Mouse (Mus musculus): ENCODE measurements at regions not wholly inside any gene's neighbourhood (a gene's known extent, or its start where the extent isn't known, plus 50 kb on each side); places are given as distances from the start of the nearest gene placed in this dataset.

- H3K36me3 ChIP-seq = no peaks in the 10 kb centered on the region
- no peaks in the 10 kb centered on the region for H3K27me3 ChIP-seq (replicated peaks)
- 91% methylated on average over 3 of the region's 3 CpGs for WGBS
- H3K4me1 ChIP-seq = no peaks in the 10 kb centered on the region
- H3K27ac ChIP-seq = no peak overlapping the region
- H3K9ac ChIP-seq = no peak overlapping the region
- H3K9me3 ChIP-seq = no peaks in the 10 kb centered on the region
- no peak overlapping the region for H3K4me2 ChIP-seq (replicated peaks)
- no peak for ATAC-seq (ENCODE audit: low FRiP score, low read depth)
- H3K4me3 ChIP-seq = no peak overlapping the region
Observed at GRCm38 (mm10) chr10:96466845-96467244, 150.0 kb upstream of the Btg1 start.

GRCm38 (mm10) chr10:96467661-96468060 lies 149.1 kb upstream of the Btg1 start:
- H3K36me3 ChIP-seq = no peaks in the 10 kb centered on the region
- H3K9ac ChIP-seq = no peak overlapping the region
- H3K27ac ChIP-seq = no peak overlapping the region
- H3K9me3 ChIP-seq = no peaks in the 10 kb centered on the region
- H3K4me1 ChIP-seq = no peaks in the 10 kb centered on the region
- WGBS = 79% methylated on average over 4 of the region's 4 CpGs
- H3K4me3 ChIP-seq = no peak overlapping the region
- H3K4me2 ChIP-seq (replicated peaks) = no peak overlapping the region
- no peak for ATAC-seq (ENCODE audit: low FRiP score, low read depth)
- no peaks in the 10 kb centered on the region for H3K27me3 ChIP-seq (replicated peaks)

GRCm38 (mm10) chr10:96471523-96471922 lies 145.3 kb upstream of the Btg1 start:
- no peaks in the 10 kb centered on the region for H3K36me3 ChIP-seq
- H3K4me3 ChIP-seq = no peak overlapping the region
- no peaks in the 10 kb centered on the region for H3K27me3 ChIP-seq (replicated peaks)
- H3K4me2 ChIP-seq (replicated peaks) = no peak overlapping the region
- H3K9ac ChIP-seq = no peak overlapping the region
- H3K9me3 ChIP-seq = no peaks in the 10 kb centered on the region
- no peaks in the 10 kb centered on the region for H3K4me1 ChIP-seq
- H3K27ac ChIP-seq = no peak overlapping the region
- ATAC-seq (ENCODE audit: low FRiP score, low read depth) = no peak

GRCm38 (mm10) chr10:96479350-96479749 lies 137.5 kb upstream of the Btg1 start:
- Histone ChIP-seq H3K4me2 (replicated peaks) (no peak overlapping the region), H3K4me1 (0 out of 2 replicates have a peak, but pooled peaks cover 5% of the 10 kb centered on the region), H3K27me3 (replicated peaks) (no peaks in the 10 kb centered on the region), H3K36me3 (no peaks in the 10 kb centered on the region), H3K9me3 (no peaks in the 10 kb centered on the region), H3K9ac (no peak overlapping the region), H3K27ac (no peak overlapping the region), H3K4me3 (no peak overlapping the region)
- WGBS = 60% methylated on average over 12 of the region's 12 CpGs
- ATAC-seq (ENCODE audit: low FRiP score, low read depth) = no peak

GRCm38 (mm10) chr10:96479786-96480185 lies 137.0 kb upstream of the Btg1 start:
- no peak for ATAC-seq (ENCODE audit: low FRiP score, low read depth)
- no peak overlapping the region for H3K4me2 ChIP-seq (replicated peaks)
- 61% methylated on average over 8 of the region's 8 CpGs for WGBS

GRCm38 (mm10) chr10:96480453-96481324 lies 136.1 kb upstream of the Btg1 start:
- Histone ChIP-seq H3K9ac (no peak overlapping the region), H3K4me3 (no peak overlapping the region), H3K27me3 (replicated peaks) (no peaks in the 10 kb centered on the region), H3K9me3 (no peaks in the 10 kb centered on the region), H3K4me1 (0 out of 2 replicates have a peak, but pooled peaks cover 5% of the 10 kb centered on the region), H3K36me3 (no peaks in the 10 kb centered on the region), H3K27ac (no peak overlapping the region), H3K4me2 (replicated peaks) (no peak overlapping the region)
- ATAC-seq (ENCODE audit: low FRiP score, low read depth) = no peak
- 47% methylated on average over 14 of the region's 14 CpGs for WGBS

More at GRCm38 (mm10) chr10:96479786-96480185, 137.0 kb upstream of the Btg1 start:
- Histone ChIP-seq H3K9ac (no peak overlapping the region), H3K9me3 (no peaks in the 10 kb centered on the region), H3K27me3 (replicated peaks) (no peaks in the 10 kb centered on the region), H3K4me1 (0 out of 2 replicates have a peak, but pooled peaks cover 5% of the 10 kb centered on the region), H3K27ac (no peak overlapping the region), H3K4me3 (no peak overlapping the region), H3K36me3 (no peaks in the 10 kb centered on the region)

- no peak overlapping the region for H3K4me3 ChIP-seq
- no peaks in the 10 kb centered on the region for H3K9me3 ChIP-seq
- no peak overlapping the region for H3K9ac ChIP-seq
- 76% methylated on average over 8 of the region's 8 CpGs for WGBS
- no peak overlapping the region for H3K4me2 ChIP-seq (replicated peaks)
- H3K36me3 ChIP-seq = no peaks in the 10 kb centered on the region
- ATAC-seq (ENCODE audit: low FRiP score, low read depth) = no peak
- 0 out of 2 replicates have a peak, but pooled peaks cover 5% of the 10 kb centered on the region for H3K4me1 ChIP-seq
- no peak overlapping the region for H3K27ac ChIP-seq
- H3K27me3 ChIP-seq (replicated peaks) = no peaks in the 10 kb centered on the region
Observed at GRCm38 (mm10) chr10:96481325-96481638, 135.5 kb upstream of the Btg1 start.

- Histone ChIP-seq H3K4me3 (no peak overlapping the region), H3K9me3 (no peaks in the 10 kb centered on the region), H3K4me2 (replicated peaks) (no peak overlapping the region), H3K4me1 (no peaks in the 10 kb centered on the region), H3K9ac (no peak overlapping the region), H3K27ac (no peak overlapping the region), H3K27me3 (replicated peaks) (no peaks in the 10 kb centered on the region), H3K36me3 (no peaks in the 10 kb centered on the region)
- 94% methylated on average over 3 of the region's 3 CpGs for WGBS
- ATAC-seq (ENCODE audit: low FRiP score, low read depth) = no peak
Observed at GRCm38 (mm10) chr10:96486724-96487123, 130.1 kb upstream of the Btg1 start.

GRCm38 (mm10) chr10:96493706-96494105 lies 123.1 kb upstream of the Btg1 start:
- Histone ChIP-seq H3K36me3 (no peaks in the 10 kb centered on the region), H3K27ac (no peak overlapping the region), H3K27me3 (replicated peaks) (no peaks in the 10 kb centered on the region), H3K4me1 (no peaks in the 10 kb centered on the region), H3K4me2 (replicated peaks) (no peak overlapping the region), H3K9ac (no peak overlapping the region), H3K4me3 (no peak overlapping the region), H3K9me3 (no peaks in the 10 kb centered on the region)
- ATAC-seq (ENCODE audit: low FRiP score, low read depth) = no peak
- WGBS = 62% methylated on average over 1 of the region's 1 CpGs

GRCm38 (mm10) chr10:96496700-96497099 lies 120.1 kb upstream of the Btg1 start:
- WGBS = 96% methylated on average over 3 of the region's 3 CpGs
- Histone ChIP-seq H3K9me3 (no peaks in the 10 kb centered on the region), H3K4me2 (replicated peaks) (no peak overlapping the region), H3K4me3 (no peak overlapping the region), H3K27ac (no peak overlapping the region), H3K9ac (no peak overlapping the region), H3K36me3 (no peaks in the 10 kb centered on the region), H3K27me3 (replicated peaks) (no peaks in the 10 kb centered on the region), H3K4me1 (no peaks in the 10 kb centered on the region)
- no peak for ATAC-seq (ENCODE audit: low FRiP score, low read depth)

GRCm38 (mm10) chr10:96497482-96497881 lies 119.3 kb upstream of the Btg1 start:
- Histone ChIP-seq H3K27ac (no peak overlapping the region), H3K4me3 (no peak overlapping the region), H3K4me1 (no peaks in the 10 kb centered on the region), H3K9me3 (no peaks in the 10 kb centered on the region), H3K36me3 (no peaks in the 10 kb centered on the region), H3K9ac (no peak overlapping the region), H3K4me2 (replicated peaks) (no peak overlapping the region), H3K27me3 (replicated peaks) (no peaks in the 10 kb centered on the region)
- no peak for ATAC-seq (ENCODE audit: low FRiP score, low read depth)
- WGBS = 93% methylated on average over 7 of the region's 7 CpGs

- Histone ChIP-seq H3K27ac (no peak overlapping the region), H3K4me2 (replicated peaks) (no peak overlapping the region), H3K36me3 (no peaks in the 10 kb centered on the region), H3K4me1 (no peaks in the 10 kb centered on the region), H3K9ac (no peak overlapping the region), H3K27me3 (replicated peaks) (no peaks in the 10 kb centered on the region), H3K4me3 (no peak overlapping the region), H3K9me3 (no peaks in the 10 kb centered on the region)
- WGBS = 93% methylated on average over 2 of the region's 2 CpGs
- ATAC-seq (ENCODE audit: low FRiP score, low read depth) = no peak
Observed at GRCm38 (mm10) chr10:96499274-96499673, 117.5 kb upstream of the Btg1 start.

GRCm38 (mm10) chr10:96502090-96502728 lies 114.6 kb upstream of the Btg1 start:
- H3K9me3 ChIP-seq = no peaks in the 10 kb centered on the region
- no peak overlapping the region for H3K4me2 ChIP-seq (replicated peaks)
- 84% methylated on average over 4 of the region's 4 CpGs for WGBS
- no peak for ATAC-seq (ENCODE audit: low FRiP score, low read depth)
- H3K9ac ChIP-seq = no peak overlapping the region
- no peaks in the 10 kb centered on the region for H3K27me3 ChIP-seq (replicated peaks)
- H3K36me3 ChIP-seq = no peaks in the 10 kb centered on the region
- no peak overlapping the region for H3K4me3 ChIP-seq
- H3K27ac ChIP-seq = no peak overlapping the region
- H3K4me1 ChIP-seq = no peaks in the 10 kb centered on the region

Data from neural tube, embryonic 12.5 days (tissue).